Comparison of ENCODE assay signal across 21 mouse cellular contexts in genomic region chr4:127138486-127138885, GRCm38 (mm10). TPM values are rescaled to one million over a fixed set of nuclear protein-coding genes. Genes with fewer than 3 reads are reported as not detected.
DNase-seq lines count a peak whose midpoint lies in the region; ATAC-seq and TF ChIP-seq lines count a peak whose summit lies in the region.
"Had no signal": no experiment of that assay in that cellular context is flagged by ENCODE, and none has a peak within 500 bp of the region (broad histone marks: within the 10 kb centered on the region; RNA-seq: fewer than 3 reads in every experiment).

No protein-coding gene starts in this region.

- no peak overlapping the region for H3K27ac ChIP-seq in embryonic facial prominence, embryonic 14.5 days (replicated peaks; ENCODE audit: low read depth, low read length)
- no peak overlapping the region for H3K27ac ChIP-seq in embryonic facial prominence, embryonic 10.5 days (replicated peaks)
- H3K27ac ChIP-seq: layer of hippocampus, adult 2 months; limb, embryonic 12.5 days; liver, embryonic 15.5 days; midbrain, embryonic 12.5 days had no signal

- H3K4me1 ChIP-seq in embryonic facial prominence, embryonic 14.5 days (ENCODE audit: control insufficient read depth, insufficient read depth, low read length): no peaks in the 10 kb centered on the region
- no peaks in the 10 kb centered on the region for H3K4me1 ChIP-seq in embryonic facial prominence, embryonic 10.5 days
- H3K4me1 ChIP-seq in E14TG2a.4 (replicated peaks; ENCODE audit: low read depth, low read length): peaks cover 25% of the 10 kb centered on the region
- H3K4me1 ChIP-seq: limb, embryonic 12.5 days; liver, embryonic 15.5 days had no signal

- no peaks in the 10 kb centered on the region for H3K27me3 ChIP-seq in embryonic facial prominence, embryonic 14.5 days (replicated peaks; ENCODE audit: control insufficient read depth, insufficient read depth, low read length)
- H3K27me3 ChIP-seq in embryonic facial prominence, embryonic 10.5 days (replicated peaks; ENCODE audit: low read depth, poor library complexity, severe bottlenecking): no peaks in the 10 kb centered on the region
- no peaks in the 10 kb centered on the region for H3K27me3 ChIP-seq in E14TG2a.4 (ENCODE audit: insufficient read depth, low read length)
- H3K27me3 ChIP-seq: limb, embryonic 12.5 days; liver, embryonic 15.5 days; midbrain, embryonic 12.5 days had no signal

- intact Hi-C loops in left cerebral cortex, postnatal 4 days (cut with DNase I): no loop called here
- intact Hi-C loops in left cerebral cortex, postnatal 36 days (cut with DNase I): no loop called here

- H3K4me2 ChIP-seq in embryonic facial prominence, embryonic 14.5 days (ENCODE audit: low read depth, low read length): no peak overlapping the region
- H3K4me2 ChIP-seq: limb, embryonic 12.5 days; liver, embryonic 15.5 days; midbrain, embryonic 12.5 days had no signal

- H3K4me3 ChIP-seq in embryonic facial prominence, embryonic 14.5 days (ENCODE audit: low read depth, low read length): no peak overlapping the region
- H3K4me3 ChIP-seq in embryonic facial prominence, embryonic 10.5 days: no peak overlapping the region
- peak overlapping the region; percentile 10; the same call in 1 of the 2 replicates for H3K4me3 ChIP-seq in E14TG2a.4 (replicated peaks; ENCODE audit: low read length)
- H3K4me3 ChIP-seq: layer of hippocampus, adult 2 months; limb, embryonic 12.5 days; liver, embryonic 15.5 days; midbrain, embryonic 12.5 days had no signal

- no peak overlapping the region for H3K9ac ChIP-seq in embryonic facial prominence, embryonic 14.5 days (ENCODE audit: low read depth, low read length)
- H3K9ac ChIP-seq: forebrain, postnatal 0 days; limb, embryonic 12.5 days; liver, embryonic 15.5 days; midbrain, embryonic 12.5 days had no signal

- 35% methylated on average over 6 of the region's 6 CpGs for WGBS in embryonic facial prominence, embryonic 14.5 days
- 59% methylated on average over 6 of the region's 6 CpGs for WGBS in embryonic facial prominence, embryonic 10.5 days

- no peaks in the 10 kb centered on the region for H3K9me3 ChIP-seq in embryonic facial prominence, embryonic 14.5 days (ENCODE audit: control insufficient read depth, low read length)
- no peaks in the 10 kb centered on the region for H3K9me3 ChIP-seq in embryonic facial prominence, embryonic 10.5 days
- no peaks in the 10 kb centered on the region for H3K9me3 ChIP-seq in E14TG2a.4 (ENCODE audit: low read length)
- H3K9me3 ChIP-seq: limb, embryonic 12.5 days; liver, embryonic 15.5 days; midbrain, embryonic 12.5 days had no signal

- peak; percentile 20 for DNase-seq in embryonic facial prominence, embryonic 14.5 days (ENCODE audit: low spot score)
- no peak for DNase-seq in embryonic facial prominence, embryonic 10.5 days (ENCODE audit: low spot score)
- peak; percentile 61 for DNase-seq in left cerebral cortex, postnatal 4 days
- no peak for DNase-seq in left cerebral cortex, postnatal 36 days (ENCODE audit: low spot score in 2 of 2)
- DNase-seq in ZHBTc4 (ENCODE audit: low read depth, low spot score): peak; percentile 92
- DNase-seq in urinary bladder, postnatal 25 days (ENCODE audit: low spot score): no peak
- DNase-seq: B cell, adult 2 months; cerebellum, adult 8-10 months; embryo, embryonic 11 days; forebrain, postnatal 0 days; gastrocnemius, postnatal 14 days; heart, postnatal 14 days; kidney, adult 9 months; thymus, postnatal 36 days had no signal

- TF ChIP-seq CTCF in E14TG2a.4 (conservative IDR thresholded peaks at IDR 0.05; ENCODE audit: low read length): no peak

- no peaks in the 10 kb centered on the region for H3K36me3 ChIP-seq in embryonic facial prominence, embryonic 14.5 days (ENCODE audit: control insufficient read depth, insufficient read depth, low read length)
- no peaks in the 10 kb centered on the region for H3K36me3 ChIP-seq in embryonic facial prominence, embryonic 10.5 days (replicated peaks)
- no peaks in the 10 kb centered on the region for H3K36me3 ChIP-seq in E14TG2a.4 (ENCODE audit: insufficient read depth, low read length)
- H3K36me3 ChIP-seq: limb, embryonic 12.5 days; liver, embryonic 15.5 days; midbrain, embryonic 12.5 days had no signal

- ATAC-seq in embryonic facial prominence, embryonic 14.5 days (ENCODE audit: low read depth): no peak
- ATAC-seq: forebrain, postnatal 0 days; inflammation-experienced regulatory T-cells, adult 6 months had no signal

RNA-seq across cellular contexts. Expression of gene Tmem35b, which starts 15.0 kb away (rescaled TPM):
- polyA plus RNA-seq in embryonic facial prominence, embryonic 14.5 days (2014; fragmentation: Nextera tagmentation; extraction: Ambion mirVana): 12.4 and 15.7 TPM in 2 replicates
- 11.9 and 12.1 TPM in 2 replicates for polyA plus RNA-seq in embryonic facial prominence, embryonic 10.5 days (2016; fragmentation: Nextera tagmentation; extraction: Ambion mirVana)
- total RNA-seq in left cerebral cortex, postnatal 4 days (2021): 1 to 10 TPM; 4.4 to 4.9 TPM
- 1 to 10 TPM; 1.9 to 4.1 TPM for total RNA-seq in left cerebral cortex, postnatal 36 days (2021)

RNA-seq across cellular contexts. Expression of gene Dlgap3, which starts 30.5 kb away (rescaled TPM):
- polyA plus RNA-seq in embryonic facial prominence, embryonic 14.5 days (2014; fragmentation: Nextera tagmentation; extraction: Ambion mirVana): 2.3 and 2.8 TPM in 2 replicates
- 0.83 and 0.98 TPM in 2 replicates for polyA plus RNA-seq in embryonic facial prominence, embryonic 10.5 days (2016; fragmentation: Nextera tagmentation; extraction: Ambion mirVana)
- 100 to 1,000 TPM; 111 to 125 TPM for total RNA-seq in left cerebral cortex, postnatal 4 days (2021)
- 100 to 1,000 TPM; 380 to 420 TPM for total RNA-seq in left cerebral cortex, postnatal 36 days (2021)
- total RNA-seq: MEL had no signal
- polyA plus RNA-seq: inflammation-experienced regulatory T-cells, adult 6 months had no signal

Comparison
In these comparisons a context has a peak if more than half of its experiments do, and no peak if none do; other contexts are left out.
1. DNase-seq: peak in embryonic facial prominence, embryonic 14.5 days (single experiment), left cerebral cortex, postnatal 4 days (single experiment) and ZHBTc4 (single experiment); none in embryonic facial prominence, embryonic 10.5 days (single experiment), left cerebral cortex, postnatal 36 days (0 of 2) and urinary bladder, postnatal 25 days (single experiment).